Mouse (Mus musculus): ENCODE results near the gene Rgs9.
"Not testable (repeated sequence)": the region's sequence is repeated elsewhere in the genome, so short reads cannot be mapped to it uniquely, and the experiment has no call there.

Rgs9 gene

DNA sequence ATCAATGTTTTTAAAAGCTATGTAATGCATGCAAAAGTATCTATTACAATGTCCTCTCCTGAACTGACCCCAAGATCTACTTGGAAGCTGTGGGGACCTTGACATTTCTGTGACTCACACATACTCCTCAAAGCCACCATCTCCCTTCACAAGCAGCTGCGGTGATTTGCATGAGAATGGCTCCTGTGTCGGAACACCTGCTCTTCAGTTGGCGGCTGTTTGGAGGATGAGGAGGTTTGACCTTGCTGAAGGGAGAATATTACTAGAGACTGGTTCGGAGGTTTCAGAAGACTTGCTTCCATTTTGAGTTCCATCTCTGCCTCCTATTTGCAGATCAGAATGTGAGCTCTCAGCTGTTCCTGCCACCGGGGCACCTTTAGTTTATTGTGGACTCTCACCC lies 7.8 kb upstream of the Rgs9 start:
- no peak for DNase-seq (ENCODE audit: low read depth)

DNA sequence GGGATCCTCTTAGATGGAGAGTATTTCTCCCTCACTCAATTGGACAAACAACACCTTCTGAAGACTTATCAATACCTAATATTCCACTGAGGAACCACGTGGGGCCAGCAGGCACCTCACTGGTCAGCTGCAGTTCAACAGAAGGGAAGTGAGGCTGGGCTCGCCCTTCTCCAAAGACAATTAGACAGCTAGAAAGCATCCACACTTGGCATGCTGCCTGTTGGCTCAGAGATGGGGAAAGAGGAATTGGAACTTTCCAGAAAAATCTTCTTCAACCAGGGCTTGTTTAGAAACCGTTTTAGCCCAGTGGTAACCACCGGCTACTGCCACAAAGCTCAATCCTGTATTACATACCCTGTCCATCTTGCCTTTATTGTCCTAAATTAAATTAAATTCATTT lies 4.4 kb upstream of the Rgs9 start:
- DNase-seq (ENCODE audit: low read depth) = peak; percentile 34

DNA sequence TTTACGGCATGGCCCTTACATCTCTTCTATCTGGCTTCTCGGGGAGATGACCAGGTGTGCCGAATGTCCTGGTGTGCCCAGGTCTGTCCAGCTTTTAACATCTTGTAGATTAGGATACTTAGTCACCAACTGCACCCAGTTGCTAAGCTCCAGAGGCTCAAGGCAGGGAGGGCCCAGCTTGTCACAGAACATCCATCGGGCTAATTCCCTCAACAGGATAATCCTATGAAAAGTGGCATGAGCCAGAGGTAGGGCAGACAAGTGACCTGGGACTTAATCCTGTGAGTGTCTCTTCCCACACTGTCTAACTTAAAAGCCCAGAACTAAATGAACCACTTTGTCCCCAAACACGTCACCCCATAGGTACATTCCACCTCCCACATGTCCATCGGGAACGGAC lies 898 bp downstream of the Rgs9 start:
- no peak for DNase-seq (ENCODE audit: low read depth)

DNA sequence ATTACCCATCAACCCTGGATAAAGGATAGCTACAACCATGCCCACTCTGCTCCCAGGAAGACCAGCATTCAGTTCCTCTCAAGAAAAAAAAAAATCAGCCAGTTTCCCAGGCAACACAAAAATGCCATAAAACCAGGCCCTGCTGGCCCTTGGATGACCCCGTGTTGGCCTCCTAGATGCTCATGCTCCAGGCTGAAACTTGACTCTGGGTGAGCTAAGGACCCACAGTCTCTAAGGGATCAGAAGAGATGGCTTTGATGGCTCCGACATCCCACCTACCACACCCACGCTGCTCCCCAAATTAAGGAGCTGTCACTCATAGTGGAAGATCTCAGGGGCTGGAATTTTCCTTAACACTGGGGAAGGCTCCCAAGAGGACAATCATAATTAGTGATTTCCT lies 5.9 kb downstream of the Rgs9 start:
- DNase-seq (ENCODE audit: low read depth) = no peak

DNA sequence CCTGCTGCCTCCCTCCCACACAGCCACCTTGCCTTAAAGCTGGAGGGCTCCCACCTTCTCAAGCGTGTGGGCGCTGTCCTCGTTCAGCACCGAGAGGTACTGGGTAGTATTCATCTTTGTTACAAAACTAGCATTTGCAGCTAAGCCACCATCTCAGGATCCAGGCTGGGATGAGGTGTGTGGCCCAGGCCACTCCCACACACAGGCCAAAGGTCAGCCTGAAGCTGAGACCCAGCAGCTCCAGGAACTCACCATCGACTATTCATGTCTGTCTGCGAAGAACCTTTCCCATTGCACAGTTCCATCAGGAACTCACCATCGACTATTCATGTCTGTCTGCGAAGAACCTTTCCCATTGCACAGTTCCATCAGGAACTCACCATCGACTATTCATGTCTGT lies 8.6 kb downstream of the Rgs9 start:
- not testable (repeated sequence) for DNase-seq (ENCODE audit: low read depth)

DNA sequence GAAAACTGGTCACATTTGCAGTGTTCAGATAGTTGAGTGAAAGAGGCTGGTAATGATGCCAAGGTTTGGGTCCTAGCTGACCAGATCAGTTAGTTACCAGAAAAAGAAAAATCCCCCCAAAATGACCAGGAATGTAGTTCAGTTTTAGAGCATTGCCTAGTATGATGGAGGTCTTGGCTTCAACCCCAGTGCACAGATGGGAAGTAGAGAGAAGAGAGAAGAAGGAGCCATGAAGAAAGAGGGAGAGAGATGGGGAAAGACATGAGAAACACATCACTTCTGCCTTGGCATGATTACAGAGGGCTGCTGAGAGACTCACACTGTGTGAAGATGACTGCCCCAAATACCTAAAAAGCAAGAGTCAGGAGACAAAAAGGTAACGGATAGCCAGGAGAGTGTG lies 13.1 kb downstream of the Rgs9 start:
- no peak for DNase-seq (ENCODE audit: low read depth)

DNA sequence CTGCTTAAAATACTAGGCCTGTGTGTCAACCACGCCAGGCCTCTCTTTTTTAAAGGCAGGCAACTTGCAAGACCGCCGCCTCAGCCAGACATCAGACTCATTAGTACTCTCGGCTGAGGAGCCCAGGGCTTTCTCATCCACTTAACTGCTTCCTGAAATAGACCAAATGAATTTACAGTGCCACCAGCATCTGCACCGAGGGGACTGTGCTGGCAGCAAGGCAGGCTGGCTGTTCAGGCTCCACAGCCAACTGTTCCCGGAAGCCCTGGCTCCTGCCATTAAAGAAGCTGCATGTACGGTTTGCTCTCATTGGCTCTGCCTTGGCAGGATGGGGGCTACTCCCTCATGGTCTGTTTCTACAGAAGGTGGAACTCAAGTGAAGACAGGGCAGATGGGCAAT lies 19.7 kb downstream of the Rgs9 start:
- no peak for DNase-seq (ENCODE audit: low read depth)

DNA sequence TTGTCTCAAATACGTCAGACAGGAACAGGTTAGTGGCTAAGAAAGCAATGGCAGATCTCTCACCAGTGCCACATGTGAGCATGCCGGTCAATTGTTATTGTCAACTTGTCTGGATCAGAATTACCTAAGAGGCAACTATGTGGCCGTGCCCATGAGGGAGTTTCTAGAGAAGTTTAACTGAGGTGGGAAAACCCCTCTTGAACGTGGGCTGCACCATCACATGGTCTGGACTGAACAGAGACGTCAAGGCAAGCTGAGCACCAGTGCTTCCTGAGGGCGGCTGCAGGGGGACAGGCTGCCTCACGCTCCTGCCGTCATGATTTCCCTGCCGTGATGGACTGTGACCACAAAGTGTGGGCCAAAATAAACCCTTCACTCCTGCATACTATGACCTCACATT lies 26.5 kb downstream of the Rgs9 start:
- no peak for DNase-seq (ENCODE audit: low read depth)

DNA sequence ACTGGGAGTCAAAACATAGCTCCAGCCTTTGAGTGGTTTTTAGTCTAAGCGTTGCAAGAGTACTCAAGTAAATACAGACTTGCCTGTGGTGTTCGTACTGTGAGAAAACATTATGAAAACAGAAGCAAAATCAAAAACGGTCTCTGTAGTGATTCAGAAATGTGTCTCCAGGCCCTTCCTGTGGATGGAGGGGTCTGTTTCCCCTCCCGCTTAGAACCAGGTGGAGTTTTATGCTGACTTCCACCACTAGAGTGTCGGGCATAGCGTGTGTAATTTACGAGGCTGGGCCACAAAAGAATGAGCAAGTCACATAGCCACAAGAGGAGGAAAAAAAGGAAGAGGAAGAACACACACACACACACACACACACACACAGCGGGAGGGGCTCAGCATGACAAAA lies 27.6 kb downstream of the Rgs9 start:
- DNase-seq (ENCODE audit: low read depth) = no peak

DNA sequence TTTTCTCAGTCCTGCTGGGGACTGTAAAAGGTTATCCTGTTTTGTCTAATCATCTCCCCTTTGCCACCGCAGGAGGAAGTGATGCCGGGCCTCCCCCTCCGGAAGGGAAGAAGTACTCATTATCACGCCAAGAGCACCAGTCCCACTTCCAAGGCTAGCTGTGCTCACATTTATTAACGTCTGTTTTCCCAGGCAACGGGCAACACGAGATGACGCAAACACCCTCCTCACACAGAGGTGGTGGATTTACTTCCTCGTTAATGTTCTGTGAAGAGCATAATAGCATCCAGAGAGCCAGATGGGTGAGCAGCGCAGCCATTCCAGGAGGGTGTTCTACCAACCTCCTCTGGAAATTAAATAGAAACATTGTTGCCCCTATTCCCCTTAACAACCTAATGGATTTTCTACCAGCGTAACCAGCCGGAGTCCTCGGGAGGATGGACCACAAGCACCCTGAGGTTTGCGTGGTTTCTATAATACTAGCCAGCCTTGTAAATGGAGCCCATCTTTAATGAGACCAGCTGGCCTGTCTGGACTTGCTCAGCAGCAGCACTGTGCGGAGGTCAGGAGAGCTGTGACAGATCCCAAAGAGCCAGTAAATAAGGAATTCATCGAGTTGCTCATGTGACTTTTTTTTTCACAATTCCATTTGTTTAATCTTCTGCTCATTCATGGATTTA lies 28.1 kb downstream of the Rgs9 start:
- DNase-seq (ENCODE audit: low read depth) = no peak

DNA sequence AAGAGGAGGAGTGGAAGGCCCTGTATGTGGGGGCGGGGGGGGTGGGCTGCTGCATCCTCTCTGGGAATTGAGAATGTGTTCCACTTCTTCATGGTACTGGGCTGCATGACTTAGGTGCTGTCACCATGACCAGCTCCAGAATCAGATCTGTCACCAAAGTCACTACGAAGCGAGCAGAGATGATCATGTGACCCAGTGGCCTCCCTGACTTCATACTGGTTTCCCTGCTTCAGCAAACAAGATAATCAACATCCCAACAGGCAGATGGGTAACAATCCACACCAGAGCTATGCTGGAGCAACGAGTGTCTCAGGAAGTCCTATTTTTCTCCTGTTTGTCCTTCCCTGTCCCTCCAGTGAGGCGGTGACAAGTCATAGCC lies 28.7 kb downstream of the Rgs9 start:
- DNase-seq (ENCODE audit: low read depth) = no peak

DNA sequence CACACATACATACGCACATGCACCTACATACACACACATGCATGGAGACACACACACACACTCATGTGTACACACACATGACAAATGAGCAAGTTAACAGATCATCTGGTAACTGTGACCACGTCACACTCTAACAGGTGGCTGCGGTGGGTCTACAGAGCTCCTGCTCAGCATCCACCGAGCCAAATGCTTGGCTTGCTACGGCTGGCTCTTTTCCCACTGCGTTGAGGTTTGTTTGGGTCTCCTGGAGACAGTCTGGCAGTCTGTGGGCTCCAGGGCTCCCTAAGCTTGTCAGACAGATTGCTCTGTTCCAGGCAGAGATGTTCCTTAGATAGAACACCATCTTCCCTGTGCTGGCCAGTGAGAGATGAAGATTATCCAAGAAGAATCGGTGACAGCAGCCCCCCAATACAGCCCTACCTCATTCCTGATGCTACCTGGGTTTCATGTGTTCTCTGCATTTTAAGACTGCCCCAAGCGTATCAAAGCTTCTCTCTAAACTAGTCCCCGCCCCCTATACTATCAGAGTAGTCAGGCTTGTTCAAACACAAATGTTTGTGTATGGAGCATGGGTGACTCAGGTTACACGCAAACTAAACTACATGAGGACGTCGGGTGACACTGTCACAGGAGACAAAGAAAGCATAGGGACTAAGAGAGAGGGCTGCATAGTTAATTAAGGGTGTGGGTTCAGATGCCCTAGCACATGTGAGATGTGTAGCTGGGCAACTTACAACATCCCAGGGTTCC lies 31.6 kb downstream of the Rgs9 start:
- no peak for DNase-seq (ENCODE audit: low read depth)

DNA sequence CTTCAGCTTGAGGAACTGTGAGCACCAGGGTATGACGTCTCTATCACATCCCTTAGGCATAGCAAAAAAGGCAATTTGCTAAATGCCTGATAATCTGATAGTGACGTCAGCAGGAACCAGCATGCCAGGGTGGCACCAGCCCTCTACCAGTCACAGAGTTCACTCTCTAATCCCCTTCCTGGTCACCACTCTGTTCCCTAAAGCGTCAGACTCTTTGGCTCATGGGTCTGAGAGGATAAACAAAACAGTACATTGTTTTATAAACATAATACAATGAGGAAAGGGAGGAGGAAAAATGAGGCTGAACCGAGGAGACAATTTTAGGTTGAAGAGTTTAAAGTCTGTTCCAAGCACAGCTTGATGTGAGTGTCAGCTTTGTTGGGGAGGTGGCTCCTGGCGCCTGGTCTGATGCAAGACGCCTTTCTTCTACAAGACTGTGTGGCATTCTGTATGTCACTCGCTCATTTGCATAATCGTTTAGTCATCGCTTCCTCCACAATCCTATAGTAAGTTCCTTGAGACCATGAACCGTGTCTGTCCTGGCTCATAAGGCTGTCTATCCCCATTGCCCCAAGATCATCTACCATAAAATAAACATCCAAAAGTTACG lies 33.7 kb downstream of the Rgs9 start:
- no peak for DNase-seq (ENCODE audit: low read depth)

DNA sequence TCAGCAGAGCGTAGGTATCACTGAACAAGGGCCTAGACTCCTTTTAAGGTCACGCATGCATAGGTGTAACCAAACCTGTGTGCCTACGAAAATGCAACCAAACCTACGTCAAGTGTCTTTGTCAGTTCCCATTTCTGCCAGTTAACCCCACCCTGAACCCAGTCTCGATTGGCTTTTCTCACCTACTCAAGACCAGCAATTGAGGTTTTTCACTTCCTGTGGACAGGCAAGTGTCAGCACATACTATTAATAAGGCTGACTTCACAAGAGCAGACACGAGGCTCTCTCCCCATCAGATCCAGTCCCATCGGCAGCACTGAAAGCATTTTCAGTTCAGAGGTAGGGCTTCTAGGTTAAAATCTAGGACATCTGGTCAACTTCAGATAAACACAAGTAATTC lies 37.4 kb downstream of the Rgs9 start:
- no peak for DNase-seq (ENCODE audit: low read depth)

DNA sequence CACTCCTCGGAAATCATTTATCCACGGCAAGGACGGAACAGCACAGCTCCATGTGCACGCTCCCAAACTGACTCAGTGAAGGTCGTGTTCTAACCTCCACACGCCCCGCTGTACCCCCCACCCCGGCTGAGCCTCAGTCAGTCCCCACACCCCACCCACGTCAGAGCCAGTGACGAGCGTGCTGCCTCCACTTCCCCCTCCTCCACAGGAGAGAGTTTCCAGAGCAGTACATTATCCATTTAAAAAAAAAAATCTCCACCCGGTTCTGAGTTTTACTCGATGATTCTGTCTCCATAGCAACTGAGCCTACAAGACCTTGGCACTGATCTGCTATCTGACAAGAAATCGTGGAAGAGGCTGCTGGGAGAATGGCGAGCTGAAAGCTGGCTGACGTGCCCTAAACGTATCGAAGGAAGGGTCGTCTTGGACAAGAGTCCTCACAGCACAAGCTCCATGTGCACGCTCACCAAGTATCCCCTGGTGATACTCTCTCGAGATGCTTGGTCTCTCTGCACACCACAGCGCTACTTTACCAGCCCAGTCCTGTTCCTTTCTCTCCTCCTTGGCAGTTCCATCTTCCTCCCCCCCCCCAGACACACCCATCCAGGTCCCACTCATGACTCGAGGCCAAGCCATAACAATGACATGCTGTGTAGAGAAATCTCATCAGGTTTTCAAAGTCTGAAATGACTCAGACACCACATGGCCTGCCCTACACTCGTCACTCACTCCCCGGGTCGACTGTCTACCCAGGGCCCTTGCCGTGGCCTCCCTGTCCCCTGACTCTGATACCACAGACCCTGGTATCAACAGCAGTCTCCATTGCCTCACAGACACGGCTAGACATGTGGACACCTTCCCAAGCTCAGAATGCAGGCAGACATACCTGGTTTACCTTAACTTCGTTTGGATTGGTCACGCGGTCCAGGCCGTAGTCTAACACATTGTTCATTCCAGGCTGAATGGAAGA lies 38.7 kb downstream of the Rgs9 start:
- no peak for DNase-seq (ENCODE audit: low read depth)

DNA sequence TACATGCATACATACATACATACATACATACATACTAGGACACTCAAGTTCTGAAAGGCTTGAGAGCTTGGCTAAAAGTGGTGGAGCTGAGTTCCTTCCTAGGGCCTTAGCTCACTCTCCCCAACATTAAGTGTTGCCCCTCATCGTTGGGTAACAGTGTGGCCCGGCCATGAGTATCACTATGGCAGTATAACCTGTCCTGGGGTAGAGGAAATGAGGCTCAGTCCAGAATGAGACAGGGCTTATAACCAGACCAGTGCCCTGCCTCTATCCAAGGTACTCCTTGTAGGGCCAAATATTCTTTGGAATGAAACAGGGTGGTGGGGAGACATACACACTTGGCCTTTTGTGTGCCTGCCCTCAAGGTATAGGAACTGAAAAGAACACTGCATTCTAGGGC lies 40.1 kb downstream of the Rgs9 start:
- DNase-seq (ENCODE audit: low read depth) = no peak

DNA sequence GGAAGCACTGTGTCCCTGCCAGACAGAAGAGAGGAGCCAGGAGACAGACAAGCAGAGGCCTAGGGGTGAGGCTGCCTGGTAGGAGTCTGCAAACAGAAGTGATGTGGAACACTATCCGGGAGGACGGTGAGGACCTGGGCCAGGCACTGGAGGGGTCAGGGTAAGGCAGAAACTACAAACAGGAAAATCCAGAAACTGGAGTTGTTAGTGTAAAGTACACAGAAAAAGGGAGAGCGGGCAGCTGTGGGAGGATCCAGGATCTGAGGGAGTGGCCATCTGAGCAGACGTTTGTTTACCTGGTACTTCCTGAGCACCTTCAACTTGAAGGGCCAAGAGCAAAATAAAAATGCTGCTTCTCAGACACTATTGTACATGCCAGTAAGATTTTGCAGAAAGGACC lies 42.9 kb downstream of the Rgs9 start:
- DNase-seq (ENCODE audit: low read depth) = no peak

DNA sequence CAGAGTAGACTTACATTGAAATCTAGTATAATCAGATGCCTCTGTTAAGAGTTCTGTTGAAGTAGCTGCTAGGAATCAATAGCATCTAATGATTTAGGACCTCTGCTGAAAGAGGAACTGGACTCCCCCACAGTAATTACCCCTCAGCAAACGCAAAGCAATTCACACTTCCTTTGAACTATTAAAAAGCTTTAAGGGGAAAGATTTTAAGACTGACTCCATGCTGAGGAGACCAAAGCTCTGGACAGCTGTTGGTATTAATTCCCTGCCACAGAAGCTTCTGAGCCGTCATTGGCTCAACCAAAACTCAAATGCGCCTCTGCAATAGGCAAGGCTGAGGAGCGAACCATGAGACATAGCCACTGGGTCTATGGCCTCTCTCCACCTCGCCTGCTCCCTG lies 45.4 kb downstream of the Rgs9 start:
- DNase-seq (ENCODE audit: low read depth) = no peak

DNA sequence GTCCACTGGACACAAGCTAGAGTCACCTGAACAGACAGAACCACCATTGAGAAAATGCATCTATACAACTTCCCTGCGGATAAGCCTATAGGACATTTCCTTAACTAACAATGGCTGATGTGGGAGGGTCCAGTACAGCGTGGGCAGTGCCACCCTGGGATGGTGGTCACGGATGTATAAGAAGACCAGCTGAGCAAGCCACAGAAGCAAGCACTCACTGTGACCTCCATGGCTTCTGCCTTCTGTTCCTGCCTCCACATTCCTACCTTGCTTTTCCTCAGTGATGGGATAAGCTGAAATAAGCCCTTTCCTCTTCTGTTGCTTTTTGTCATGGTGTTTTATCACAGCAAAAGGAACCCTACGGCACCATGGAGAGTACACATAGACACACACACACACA lies 47.4 kb downstream of the Rgs9 start:
- no peak for DNase-seq (ENCODE audit: low read depth)

DNA sequence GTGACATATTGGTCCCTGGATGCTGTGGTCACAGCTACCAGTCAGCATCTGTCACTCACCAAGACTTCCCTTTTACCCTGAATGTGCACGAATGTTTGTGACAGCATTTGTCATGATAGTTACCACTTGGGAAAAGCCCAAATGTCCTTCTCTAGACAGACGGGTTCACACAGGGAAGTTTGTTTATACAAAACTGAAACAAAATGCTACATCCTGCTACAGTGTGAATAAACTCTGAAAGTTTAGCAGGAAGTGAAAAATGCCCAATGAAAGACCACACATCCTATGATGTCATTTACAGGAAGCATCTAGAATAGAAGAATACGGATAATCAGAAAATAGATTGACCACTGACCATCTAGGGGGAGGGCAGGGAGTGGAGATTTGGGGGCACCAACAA lies 51.0 kb downstream of the Rgs9 start:
- no peak for DNase-seq (ENCODE audit: low read depth)

DNA sequence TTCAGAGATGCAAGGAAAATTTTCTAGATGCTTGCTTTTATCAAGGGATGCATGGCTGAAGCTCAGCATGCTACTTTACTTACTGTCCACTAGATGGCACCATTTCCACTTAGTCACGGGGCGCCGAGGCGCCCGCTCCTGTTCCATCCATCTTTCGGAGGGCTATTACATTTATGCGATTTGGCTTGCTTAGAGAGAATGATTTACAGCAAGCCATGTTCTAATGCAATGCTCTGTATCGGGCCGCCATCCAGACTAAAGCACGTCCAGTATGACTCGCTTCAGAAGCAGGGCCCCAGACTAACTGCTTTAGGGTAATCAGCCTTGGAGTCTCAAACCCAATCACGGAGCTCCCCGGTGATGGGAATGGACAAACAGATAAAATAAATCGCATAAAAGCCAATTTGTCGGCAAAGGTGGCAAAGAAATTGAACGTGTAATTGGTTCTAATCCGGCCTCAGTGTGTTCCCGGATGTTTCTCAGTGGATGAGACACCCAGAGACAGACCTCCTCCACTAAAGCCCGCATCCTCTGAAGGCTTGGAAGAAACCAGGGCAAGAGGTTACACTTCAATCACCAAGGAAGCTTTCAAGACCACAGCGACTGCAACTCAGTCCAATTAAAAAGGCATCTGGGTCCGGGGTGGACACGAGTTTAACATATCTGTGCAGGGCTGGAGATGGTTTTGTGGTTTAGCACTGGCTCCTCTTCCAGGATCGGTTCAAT lies 53.1 kb downstream of the Rgs9 start:
- peak; percentile 84 for DNase-seq (ENCODE audit: low read depth)

DNA sequence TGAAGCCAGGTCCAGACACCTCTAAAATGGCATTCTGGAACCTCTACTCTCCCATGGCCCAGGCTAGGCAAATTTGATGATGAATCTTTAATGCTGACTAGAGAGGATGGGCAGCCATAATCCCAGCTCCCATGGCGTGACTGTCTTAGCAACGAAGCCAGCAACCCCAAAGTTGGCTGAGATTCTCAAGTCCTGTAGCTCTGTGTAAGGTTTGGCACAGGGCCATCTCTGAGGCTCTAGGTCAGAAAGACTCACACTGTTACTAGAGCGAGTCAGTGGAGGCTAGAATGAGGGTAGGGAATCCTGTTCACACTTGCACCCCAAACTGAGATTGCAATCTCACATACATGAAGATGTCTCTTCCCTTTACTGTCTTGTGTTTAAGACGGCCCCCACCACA lies 57.8 kb downstream of the Rgs9 start:
- peak; percentile 26 for DNase-seq (ENCODE audit: low read depth)

All from NIH3T3 (cell line).